Mouse (Mus musculus) c-Kit-positive CD71-positive TER-119-positive erythroid progenitor cells, embryonic 14.5 days (primary cell): ENCODE data around the gene Igf1r.

ENCODE experiments used
- DNase-seq: peaks from one replicate; pipeline ENCODE4 v3.0.0-alpha.2; 2013; ENCODE audit warnings: low spot score

Gene Igf1r

DNA sequence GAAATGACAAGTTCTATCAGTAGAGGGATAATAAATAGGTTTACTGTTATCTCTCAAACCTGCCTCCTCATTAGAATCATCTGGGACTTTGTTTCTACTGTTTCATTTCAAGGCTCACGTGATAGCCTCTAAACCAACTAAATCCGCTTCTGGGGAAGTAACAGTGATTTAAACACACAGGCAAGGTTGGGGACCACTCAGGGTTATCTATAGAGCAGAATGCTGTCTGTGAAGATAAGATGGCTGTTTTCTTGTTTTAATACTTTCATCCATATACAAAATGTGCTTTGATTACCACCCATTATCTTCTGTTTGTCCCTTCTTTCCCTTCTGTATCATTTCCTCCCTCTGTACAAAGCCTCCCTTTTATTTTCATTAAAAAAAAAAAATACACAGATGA lies 172.7 kb downstream of the Igf1r start:
- DNase-seq = no peak

DNA sequence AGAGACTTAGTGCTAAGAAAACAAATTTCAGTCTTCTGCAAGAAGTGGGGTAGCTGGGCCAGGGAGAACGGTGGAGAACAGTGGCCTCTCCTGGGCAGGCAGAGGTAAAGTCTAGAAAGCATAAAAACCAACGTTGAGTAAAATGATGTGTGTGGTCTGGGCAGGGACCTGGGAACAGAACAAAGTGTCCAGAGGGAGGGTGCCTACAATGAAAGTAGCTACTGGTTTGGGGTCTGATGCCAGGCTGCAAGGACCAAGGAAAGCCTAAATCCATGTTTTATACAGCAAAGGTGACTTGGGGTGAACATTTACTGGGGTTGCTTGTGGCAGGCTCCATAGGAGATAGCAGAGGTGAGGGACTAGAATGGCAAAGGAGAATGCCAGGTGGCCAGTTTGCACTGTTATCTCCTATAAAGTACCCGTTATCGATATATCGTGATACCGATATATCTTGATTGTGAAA lies 175.2 kb downstream of the Igf1r start:
- DNase-seq = peak; percentile 31

DNA sequence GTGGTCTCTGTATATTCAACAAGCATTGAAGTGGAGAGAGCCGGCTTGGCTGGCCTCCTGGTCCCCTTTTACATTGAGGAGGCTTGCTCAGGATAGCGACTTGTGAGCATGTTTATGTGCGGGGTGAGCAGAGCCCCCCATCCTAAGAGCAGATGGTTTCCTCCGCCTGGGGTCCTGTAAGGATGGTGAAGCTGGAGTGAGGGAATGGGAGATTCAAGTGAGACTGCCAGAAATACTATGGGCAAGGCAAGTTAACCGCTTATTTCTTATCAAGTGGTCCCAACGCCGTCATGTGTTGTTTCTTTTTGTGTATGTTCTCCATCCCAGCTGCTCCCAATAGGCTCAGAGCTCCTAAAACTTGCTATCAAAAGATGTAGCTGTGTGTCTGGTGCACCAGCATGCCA lies 175.6 kb downstream of the Igf1r start:
- DNase-seq = peak; percentile 40

DNA sequence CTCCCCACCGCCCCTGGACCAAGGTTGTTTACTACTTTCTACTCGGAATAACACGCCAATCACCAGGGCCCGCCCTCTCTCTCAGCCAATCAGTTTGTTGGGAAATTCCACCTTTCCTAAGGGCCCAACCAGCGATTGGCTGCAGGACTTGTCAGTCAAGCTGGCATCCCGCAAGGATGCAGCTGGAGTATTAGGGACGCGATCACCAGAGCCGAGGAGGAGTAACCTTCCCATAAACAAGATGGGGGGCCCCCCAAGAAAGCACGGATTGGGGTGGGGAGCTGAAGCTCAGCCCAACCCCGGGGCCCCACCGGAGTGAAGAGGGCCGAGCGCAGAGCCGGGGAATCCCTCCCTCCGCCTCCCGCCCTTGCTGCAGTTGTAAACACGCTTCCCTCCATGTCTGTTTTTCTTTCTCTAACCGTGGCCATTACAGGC lies 176.5 kb downstream of the Igf1r start:
- peak; percentile 99 for DNase-seq

DNA sequence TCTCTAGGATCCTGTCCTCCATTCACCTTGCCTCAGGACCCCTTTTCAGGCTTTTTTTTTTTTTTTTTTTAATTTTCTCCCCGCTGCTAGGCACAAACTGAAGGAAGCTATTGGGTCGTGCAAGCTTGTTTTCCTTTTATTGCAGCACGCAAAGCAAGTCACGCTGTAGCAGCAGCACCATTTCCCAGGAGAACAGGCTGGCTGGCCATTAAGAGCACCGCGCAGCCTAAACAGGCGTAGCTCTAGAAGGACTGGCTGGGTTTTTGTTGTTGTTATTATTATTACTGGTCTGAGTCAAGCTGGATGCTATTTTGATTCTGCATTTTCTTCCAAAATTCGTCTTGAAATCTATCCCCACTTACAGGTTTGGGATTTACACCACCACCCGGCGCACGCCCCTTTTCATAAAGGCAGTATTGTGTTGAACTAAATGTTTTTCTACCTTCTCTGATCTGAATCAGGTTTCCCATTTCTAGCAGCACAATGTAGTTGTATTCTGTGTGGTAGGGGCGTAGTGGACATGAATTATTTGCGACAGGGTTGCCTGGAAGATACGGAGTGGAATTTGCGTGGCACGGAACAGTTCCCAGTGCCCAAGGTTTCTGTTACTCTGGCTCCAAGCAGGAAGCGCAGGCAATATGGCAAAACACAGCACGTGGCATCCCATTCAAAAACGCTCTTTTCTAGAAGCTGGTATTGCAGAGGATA lies 177.1 kb downstream of the Igf1r start:
- peak; percentile 85 for DNase-seq

DNA sequence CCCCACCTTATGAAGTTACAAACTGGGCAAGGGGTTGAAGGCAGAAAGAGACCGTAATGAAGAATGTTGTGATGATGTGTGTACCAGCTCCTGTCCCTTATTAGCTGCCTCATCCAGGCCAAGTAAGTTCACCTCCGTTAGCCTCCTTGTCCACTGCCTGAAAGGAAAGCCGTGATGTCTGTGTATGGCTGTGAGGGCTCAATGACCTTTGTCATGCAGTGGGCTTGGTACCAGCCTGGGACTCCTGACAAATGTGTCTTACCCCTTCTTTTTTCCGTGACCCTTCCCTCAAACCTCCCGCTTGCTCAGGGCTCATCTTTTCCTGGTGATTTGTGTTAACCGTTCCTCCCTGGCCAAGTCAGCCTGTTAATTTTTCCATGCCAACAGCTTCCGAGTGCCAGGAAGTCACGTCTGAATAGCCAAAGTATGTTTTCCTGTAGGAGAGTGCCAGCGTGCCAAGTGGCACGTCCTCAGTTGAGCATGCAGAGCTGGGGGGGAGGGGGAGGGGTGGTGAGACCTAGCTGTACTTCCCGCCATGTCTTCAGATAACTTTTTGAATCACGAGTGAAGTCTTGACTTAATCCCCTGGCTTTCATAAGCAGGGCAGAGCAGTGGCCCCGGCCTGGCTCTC lies 178.4 kb downstream of the Igf1r start:
- no peak for DNase-seq

DNA sequence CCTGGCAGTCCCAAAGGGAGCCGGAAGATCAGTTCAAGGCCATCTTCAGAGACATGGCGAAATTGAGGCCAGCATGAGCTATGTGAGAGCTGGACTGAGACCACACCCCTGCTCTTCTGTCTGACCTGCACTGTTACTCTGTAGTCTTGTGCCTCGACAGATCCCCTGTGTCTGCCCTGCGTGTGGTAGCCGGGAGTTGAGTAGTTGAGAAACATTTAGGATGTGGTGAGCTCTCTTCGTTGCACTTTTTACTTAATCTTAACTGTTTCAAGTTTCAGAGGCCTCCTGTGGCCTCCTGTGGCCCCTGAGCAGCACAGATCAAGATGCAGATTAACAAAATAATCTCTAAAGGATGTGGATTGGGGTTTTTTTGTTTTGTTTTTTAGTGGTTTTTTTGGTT lies 181.1 kb downstream of the Igf1r start:
- DNase-seq = no peak

DNA sequence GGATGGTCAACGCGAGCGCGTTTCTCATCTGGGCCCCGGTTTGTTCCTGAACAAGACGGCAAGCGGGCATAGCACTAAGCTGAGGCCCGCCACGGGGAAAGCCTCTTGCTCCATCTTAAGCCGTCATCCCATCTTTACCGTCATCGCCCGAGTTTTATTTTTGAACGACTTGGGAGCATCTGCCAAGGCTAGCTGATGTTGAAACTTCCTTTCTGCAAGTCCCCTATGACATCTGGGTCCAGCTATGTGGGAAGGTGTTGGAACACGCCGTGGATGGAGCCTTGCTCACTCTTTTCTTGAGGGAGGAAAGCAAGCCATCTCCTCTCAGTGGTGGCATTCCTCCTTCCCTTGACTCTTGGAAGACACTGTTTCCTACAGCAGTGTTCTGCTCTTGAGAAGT lies 182.3 kb downstream of the Igf1r start:
- no peak for DNase-seq

DNA sequence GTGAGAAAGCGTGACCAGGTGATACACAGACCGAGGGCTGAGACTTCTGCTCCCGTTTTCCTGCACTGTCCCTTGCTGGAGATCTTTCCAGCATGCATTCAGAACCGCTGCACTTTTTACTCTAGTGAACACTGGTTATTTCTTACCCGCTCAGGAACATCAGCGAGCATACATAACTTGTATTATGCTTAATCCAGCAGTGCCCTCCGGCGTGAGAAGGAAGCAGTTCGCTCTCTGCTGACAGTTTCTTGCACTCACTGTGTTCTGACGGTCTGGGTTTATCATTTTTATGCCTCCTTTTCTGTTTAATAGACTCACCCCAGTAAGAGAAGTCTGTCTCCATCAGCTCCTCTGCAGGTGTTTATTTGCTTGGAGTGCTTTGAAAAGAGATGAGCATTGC lies 183.4 kb downstream of the Igf1r start:
- no peak for DNase-seq

DNA sequence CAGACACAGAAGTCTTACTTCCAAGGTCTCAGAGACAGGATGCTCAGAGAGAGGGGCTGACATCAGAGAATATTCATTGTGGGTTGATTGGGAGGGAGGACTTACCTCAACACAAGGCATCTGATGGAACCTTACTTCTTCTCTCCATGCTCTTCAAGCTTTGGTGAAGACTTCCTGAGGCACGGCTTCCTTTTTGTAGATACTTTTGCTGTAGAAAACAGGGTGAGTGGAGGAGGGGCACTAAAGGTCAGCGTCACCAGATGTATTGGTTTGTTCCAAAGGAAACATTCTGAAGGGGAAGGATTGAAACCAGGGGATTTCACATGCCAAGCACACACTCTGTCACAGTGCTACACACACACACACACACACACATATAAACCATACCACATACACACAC lies 186.8 kb downstream of the Igf1r start:
- DNase-seq = no peak

DNA sequence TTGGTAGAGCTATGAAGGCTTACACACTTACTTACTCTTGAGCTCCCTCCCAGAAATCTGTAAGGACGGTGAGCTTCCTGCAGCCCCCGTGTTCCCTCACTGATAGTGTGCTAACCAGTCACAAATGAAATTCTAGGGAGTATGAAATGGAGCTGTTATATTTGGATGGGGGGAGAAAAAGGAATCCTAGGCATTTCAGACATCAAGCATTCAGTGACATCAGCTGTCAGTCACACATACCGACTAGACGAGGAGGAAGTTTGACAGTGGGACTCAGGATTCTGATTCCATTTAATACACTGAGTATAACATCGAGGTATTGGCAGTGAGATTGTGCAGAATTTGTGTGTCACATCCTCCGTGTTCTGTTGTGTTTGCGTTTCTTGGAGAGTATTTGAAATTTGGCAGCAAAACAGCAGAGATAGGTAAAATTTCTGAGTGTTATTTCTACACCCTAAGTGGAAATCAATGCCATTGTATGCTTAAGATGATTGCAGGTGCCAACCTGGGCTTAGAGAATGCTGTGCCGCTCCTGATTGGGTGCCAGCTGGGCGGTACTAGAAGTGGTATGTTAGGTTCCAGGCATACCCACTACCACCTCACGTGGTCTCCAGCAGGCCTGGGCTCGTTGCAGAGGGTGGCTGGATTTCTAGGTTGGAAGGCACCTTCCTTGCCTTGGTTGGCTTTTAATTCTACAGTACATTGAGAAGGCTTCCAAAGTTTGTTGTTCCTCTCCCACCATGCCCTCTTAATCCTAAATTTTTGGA lies 187.6 kb downstream of the Igf1r start:
- DNase-seq = no peak

DNA sequence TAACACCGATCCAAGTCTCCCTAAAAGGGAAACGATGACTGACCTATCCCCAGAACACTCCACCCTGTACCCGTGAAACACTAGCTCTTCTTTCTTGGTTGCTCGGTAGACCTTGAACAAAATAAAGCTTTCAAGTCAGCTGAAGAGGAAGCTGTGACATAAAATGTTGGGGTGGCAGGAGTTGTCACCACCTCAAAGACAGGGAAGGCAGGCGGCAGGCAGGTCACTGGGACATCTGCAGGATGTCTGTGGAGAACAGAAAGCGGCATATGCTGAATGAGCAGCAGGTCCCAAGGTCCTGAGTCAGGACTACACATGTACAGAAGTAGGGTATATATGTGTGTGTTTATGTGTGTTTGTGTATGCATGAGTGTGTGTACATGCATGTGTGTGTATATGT lies 191.6 kb downstream of the Igf1r start:
- DNase-seq = no peak

DNA sequence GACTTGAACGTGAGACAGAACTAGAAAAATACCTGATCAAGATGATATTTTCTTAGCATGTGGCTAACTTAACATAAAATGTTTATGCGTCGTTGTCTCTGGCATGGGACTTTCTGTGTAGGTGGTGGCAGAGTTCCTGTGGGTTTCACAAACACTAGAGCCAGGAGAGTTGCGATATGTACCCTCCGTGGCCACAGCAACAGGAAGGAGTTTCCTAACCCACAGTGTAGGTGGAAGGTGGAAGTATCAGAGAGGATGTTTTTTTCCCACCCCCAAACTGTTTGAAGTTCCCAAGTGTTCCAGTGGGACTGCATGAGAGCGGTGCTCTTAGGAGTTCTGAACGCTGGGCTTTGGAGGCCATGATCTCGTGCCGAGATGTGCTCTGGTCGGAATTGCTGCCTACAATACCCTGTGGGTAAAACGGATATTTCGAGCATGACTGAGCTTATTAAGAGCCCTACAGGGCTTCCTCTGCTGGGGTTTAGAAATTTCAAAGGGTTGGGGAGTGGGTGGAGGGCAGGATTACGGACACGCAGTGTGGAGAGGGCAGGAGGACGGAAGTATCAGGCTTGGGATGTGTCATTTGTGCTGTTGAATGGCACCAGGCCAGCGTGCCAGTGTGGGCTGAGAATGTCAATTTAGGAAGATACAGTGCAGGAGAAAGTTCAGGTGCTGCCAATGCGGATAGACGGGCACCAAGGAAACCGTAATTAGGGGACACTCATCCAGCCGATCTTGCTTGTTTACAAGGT lies 195.8 kb downstream of the Igf1r start:
- no peak for DNase-seq

DNA sequence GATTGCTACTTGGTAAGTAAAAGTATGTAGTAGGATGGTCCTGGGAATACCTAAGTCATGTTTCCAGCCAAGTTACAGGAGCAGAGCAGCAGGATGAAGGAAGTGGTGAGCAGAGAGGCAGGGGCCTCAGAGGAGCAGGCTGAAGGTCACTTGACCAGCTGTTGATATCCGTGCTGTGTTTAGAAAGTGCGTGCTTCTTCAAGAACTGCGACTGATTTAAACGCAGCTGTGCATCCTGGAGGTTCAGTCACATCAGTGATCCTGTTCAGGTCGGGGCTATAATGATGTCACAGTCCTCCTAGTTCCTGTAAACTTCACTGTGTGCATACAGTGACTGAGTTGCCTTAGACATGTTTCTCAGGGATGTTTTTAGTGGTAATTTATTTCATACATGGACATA lies 199.3 kb downstream of the Igf1r start:
- no peak for DNase-seq

DNA sequence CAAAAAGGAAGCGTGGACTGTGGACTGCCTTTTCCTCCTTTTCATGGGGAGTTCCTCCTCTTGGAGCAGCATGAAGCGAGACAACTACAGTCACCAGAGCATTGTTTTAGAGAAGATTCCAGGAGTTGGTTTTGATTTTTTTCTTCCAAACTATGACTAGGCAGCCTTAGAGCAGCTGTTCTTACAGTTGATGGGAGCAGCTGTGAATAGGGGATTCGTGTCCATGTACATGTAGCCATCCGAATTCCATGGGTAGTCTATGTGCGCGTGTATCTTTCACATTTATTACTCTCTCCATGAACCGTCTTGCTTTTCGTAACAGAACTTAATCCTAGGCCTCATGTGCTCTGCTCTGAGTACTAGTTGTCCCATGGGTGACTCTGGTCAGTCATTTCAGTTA lies 199.8 kb downstream of the Igf1r start:
- no peak for DNase-seq

DNA sequence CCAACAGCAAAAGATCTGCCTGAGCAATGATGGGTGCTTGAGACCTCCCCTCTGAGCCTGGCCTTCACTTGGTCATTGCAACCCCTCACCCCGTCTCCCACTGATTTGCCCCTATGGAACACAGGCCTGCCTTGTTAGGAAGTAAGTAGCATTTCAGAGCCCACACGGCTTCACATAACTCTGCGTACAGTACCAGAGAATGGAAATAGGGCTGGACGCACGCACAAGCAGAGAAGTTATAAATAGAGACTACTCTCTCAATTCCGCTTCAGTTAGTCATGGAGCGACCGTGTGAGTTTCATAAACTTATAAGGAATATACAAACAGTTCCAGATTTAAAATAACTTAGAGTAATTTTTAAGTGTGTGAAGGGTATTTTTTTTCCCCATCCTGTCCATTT lies 200.6 kb downstream of the Igf1r start:
- no peak for DNase-seq

DNA sequence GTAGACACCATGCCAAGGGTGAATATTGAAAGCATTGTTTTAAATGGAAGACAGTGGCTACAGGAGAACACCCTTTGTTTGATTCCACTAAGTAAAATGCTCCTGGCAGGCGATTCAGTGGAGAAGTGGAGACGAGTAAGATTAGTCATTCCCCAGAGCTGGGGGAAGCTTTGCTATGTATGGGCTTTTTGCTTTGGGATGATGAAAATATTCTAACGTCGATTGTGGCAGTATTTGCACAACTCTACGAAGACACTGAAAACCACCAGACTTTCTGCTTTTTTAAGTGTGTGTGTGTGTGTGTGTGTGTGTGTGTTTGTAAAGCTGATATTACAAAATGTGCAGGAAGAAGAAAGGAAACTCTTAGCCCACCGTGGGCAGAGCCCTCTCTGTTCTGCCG lies 202.0 kb downstream of the Igf1r start:
- DNase-seq = no peak

DNA sequence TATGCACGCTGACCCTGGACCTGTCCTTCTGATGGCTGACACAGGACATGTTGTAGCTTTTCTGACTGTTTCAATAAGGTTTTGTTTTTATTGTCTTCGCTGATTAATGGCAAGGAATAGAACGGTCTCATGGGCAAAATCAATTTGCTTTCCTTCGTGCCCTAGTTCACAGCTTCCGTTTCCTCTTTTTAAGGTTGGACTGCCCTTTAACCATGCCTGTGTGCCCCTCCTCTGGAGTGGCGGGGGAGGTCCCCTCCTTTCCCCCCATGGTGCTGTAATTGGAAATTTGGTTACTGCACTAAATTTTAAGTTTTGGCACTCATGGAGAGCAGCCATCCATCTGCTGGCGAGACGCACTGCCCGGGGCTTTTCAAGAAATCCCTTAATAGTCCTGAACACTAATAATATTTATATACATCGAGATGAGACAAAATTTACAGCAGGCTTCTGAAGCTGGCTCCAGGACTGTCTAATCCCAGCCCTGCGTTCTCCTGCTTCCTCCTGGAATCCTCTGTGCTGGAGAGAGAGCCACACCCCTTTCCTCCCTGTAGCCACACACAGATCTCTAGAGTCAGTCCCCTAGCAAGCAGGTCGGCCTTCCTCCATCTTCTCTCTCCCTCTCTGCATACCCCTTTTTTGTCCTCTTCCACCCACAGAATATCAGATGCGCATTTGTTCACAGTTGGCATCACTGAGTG lies 207.6 kb downstream of the Igf1r start:
- no peak for DNase-seq

DNA sequence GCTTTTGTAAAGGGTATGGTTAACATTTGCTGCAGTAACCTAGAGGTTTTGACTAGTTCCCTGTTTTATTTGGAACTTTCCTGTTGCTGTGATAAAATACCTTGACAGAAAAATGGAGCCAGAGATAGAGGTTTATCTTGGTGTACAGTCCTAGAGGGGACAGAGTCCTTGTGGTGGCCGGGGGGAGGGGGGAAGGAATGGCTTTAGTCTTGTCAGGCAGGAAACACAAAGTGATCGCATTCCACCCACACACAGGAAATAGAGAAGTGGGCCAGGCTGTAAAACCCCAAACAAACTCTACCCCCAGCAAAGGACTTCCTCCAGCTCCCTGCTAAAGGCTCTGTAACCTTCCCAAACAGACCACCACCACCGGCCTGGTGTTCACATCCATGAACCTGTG lies 211.4 kb downstream of the Igf1r start:
- no peak for DNase-seq

DNA sequence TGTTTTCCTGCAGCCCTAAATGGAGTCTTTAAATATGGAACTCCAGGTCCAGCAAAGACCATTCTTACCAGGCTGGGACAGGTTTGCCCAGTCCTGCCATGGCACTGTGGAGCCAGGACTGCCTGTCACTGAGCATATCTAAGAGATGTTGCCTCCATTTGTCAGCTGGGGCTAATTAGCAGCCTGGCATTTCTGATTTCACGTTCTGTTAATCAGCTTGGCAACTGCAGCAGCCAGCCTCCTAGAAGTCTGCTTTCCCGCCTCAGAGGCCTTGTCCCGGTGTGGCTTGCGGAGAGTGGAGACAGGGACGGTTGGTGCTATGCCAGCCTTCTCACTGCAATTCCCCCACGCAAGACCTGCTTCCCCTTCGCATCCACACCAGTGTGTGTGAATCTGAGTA lies 220.1 kb downstream of the Igf1r start:
- DNase-seq = no peak

DNA sequence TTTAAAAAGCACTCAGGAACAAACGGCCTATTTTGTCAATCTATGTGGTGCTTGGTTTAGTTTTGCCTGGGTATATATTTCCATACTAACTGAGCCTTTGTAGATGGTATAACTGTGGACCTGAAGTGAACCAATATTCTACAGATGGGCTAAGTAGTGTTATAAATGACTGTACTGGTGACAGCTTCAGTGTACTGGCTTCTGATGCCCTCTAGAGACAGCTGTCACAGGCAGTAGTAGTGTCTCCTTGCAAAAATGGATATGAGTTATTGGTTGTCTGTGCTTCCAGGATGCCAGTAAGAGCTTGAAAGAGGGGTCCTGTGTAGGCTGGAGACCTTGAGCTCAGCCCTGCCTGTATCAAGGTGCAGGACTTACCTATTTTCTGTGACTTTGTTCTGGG lies 227.0 kb downstream of the Igf1r start:
- no peak for DNase-seq

DNA sequence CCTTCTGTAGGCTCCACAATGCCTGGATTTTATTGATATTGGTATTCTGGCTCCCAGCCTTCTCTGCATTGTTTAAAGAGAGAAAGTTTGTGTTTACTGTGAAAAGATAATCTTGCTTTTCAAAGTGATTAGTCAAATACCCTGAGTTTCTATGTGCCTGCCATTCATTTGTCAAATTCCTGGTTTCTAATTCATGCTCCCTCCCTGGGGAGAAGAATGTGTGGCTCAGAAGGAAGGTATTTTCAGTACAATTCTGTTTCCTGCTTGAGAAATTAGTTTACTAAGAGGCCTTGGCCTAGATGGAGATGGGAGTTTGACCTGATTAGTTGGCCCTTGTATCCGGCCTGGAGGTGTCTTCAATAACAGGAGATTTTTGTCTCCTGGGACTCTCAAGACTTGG lies 228.5 kb downstream of the Igf1r start:
- no peak for DNase-seq
